8 mouse cellular contexts compared by ENCODE assay signal in the genomic region with DNA sequence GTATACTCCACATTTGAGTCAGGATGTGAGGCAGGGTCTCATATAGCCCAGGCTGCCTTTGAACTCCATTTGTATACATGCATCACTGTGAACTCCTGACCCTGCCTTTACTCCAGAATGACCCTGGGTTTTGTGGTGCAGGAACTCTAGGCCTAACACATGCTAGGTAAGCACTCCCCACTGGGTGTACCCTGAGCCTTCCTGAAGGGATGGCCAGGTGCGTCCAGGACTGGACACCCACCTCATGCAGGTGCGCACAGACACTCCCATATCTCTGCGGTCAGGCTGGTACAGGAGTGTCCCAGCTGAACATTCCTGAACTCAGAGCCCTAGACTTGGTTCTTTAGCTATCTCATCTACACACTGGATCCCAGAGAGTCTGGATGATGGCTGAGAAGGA. TPM values are rescaled to one million over a fixed set of nuclear protein-coding genes. Genes with fewer than 3 reads are reported as not detected.
A peak's percentile ranks its signal among the peaks of the same experiment; 100 is the strongest.
DNase-seq lines count a peak whose midpoint lies in the region; ATAC-seq and TF ChIP-seq lines count a peak whose summit lies in the region.

No protein-coding gene starts in this region.

- TF ChIP-seq CTCF in kidney, adult 2 months (conservative IDR thresholded peaks at IDR 0.05; ENCODE audit: insufficient read depth, insufficient read length, low read depth, low read length), result no peak
- no peak for TF ChIP-seq CTCF in MEL (IDR thresholded peaks at IDR 0.05 in 2 of 3, conservative IDR thresholded peaks at IDR 0.05 in 1 of 3; ENCODE audit: control insufficient read depth in 1 of 3, insufficient read depth in 1 of 3, low read depth in 2 of 3, low read length in 3 of 3, poor library complexity in 1 of 3, severe bottlenecking in 1 of 3)

- no peaks in the 10 kb centered on the region for H3K27me3 ChIP-seq in kidney, adult 2 months (replicated peaks; ENCODE audit: control insufficient read depth, insufficient read depth, low read length)
- no peaks in the 10 kb centered on the region for H3K27me3 ChIP-seq in MEL (ENCODE audit: control insufficient read depth in 1 of 2, insufficient read depth in 2 of 2, low read length in 2 of 2)
- no peaks in the 10 kb centered on the region for H3K27me3 ChIP-seq in hindbrain, embryonic 10.5 days (ENCODE audit: insufficient read depth, poor library complexity, severe bottlenecking)
- H3K27me3 ChIP-seq in midbrain, embryonic 13.5 days, result no peaks in the 10 kb centered on the region

- peak overlapping the region; percentile 66 for H3K4me2 ChIP-seq in midbrain, embryonic 13.5 days (replicated peaks)

- no peak for TF ChIP-seq RAD21 in MEL (IDR thresholded peaks at IDR 0.05; ENCODE audit: low read depth, low read length)

- intact Hi-C loops in gastrocnemius, postnatal 36 days (cut with DNase I), result no loop called here

- no peaks in the 10 kb centered on the region for H3K9me3 ChIP-seq in MEL (replicated peaks; ENCODE audit: insufficient read depth, low read length)
- H3K9me3 ChIP-seq in hindbrain, embryonic 10.5 days, result no peaks in the 10 kb centered on the region
- H3K9me3 ChIP-seq in midbrain, embryonic 13.5 days, result no peaks in the 10 kb centered on the region

- TF ChIP-seq EP300 in MEL (IDR thresholded peaks at IDR 0.05; ENCODE audit: low read depth in 1 of 2, low read length in 2 of 2), result no peak

- no peak for TF ChIP-seq POLR2A in kidney, adult 2 months (IDR thresholded peaks at IDR 0.05; ENCODE audit: low read depth, low read length)
- no peak for TF ChIP-seq POLR2A in MEL (IDR thresholded peaks at IDR 0.05; ENCODE audit: control insufficient read depth in 1 of 2, insufficient read depth in 1 of 2, low read depth in 1 of 2, low read length in 2 of 2, poor library complexity in 1 of 2)

- WGBS in kidney, adult 2 months, result 74% methylated on average over 3 of the region's 3 CpGs
- WGBS in hindbrain, embryonic 10.5 days, result 85% methylated on average over 3 of the region's 3 CpGs
- 93% methylated on average over 3 of the region's 3 CpGs for WGBS in midbrain, embryonic 13.5 days

- peak overlapping the region; percentile 74 for H3K4me3 ChIP-seq in kidney, adult 2 months (ENCODE audit: insufficient read depth, low read depth, low read length)
- peak overlapping the region; percentile 56 to 77 for H3K4me3 ChIP-seq in MEL (ENCODE audit: control insufficient read depth in 1 of 2, insufficient read depth in 1 of 2, low read depth in 2 of 2, low read length in 2 of 2)
- H3K4me3 ChIP-seq in hindbrain, embryonic 10.5 days, result peak overlapping the region; percentile 71
- peak overlapping the region; percentile 56 for H3K4me3 ChIP-seq in midbrain, embryonic 13.5 days (replicated peaks)

- no peak for DNase-seq in kidney, adult 2 months
- DNase-seq in kidney, postnatal 36 days, result no peak
- DNase-seq in MEL (ENCODE audit: low read depth, low spot score), result no peak
- no peak for DNase-seq in hindbrain, embryonic 10.5 days (ENCODE audit: low spot score)
- DNase-seq in gastrocnemius, postnatal 36 days, result no peak
- no peak for DNase-seq in ovary, postnatal 10 days (ENCODE audit: low spot score)
- no peak for DNase-seq in thymus, postnatal 14 days

- no peaks in the 10 kb centered on the region for H3K36me3 ChIP-seq in kidney, adult 2 months (ENCODE audit: control insufficient read depth, insufficient read depth, low read length)
- H3K36me3 ChIP-seq in MEL (ENCODE audit: control insufficient read depth in 1 of 2, insufficient read depth in 2 of 2, low read length in 2 of 2), result peaks cover 0 to 20% of the 10 kb centered on the region in 2 experiments; a peak in 2 of 4 replicates
- peaks cover 30% of the 10 kb centered on the region for H3K36me3 ChIP-seq in hindbrain, embryonic 10.5 days
- peaks cover 20% of the 10 kb centered on the region for H3K36me3 ChIP-seq in midbrain, embryonic 13.5 days

- peak overlapping the region; percentile 84 for H3K9ac ChIP-seq in MEL (ENCODE audit: control insufficient read depth, low read depth, low read length, poor library complexity, severe bottlenecking)
- peak overlapping the region; percentile 76 for H3K9ac ChIP-seq in midbrain, embryonic 13.5 days (replicated peaks)

- H3K4me1 ChIP-seq in kidney, adult 2 months (ENCODE audit: control insufficient read depth, insufficient read depth, low read length), result peaks cover 35% of the 10 kb centered on the region
- H3K4me1 ChIP-seq in MEL (ENCODE audit: control insufficient read depth in 1 of 2, insufficient read depth in 2 of 2, low read length in 2 of 2), result peaks cover 5 to 21% of the 10 kb centered on the region in 2 experiments; a peak in 3 of 4 replicates
- H3K4me1 ChIP-seq in hindbrain, embryonic 10.5 days (replicated peaks), result peaks cover 31% of the 10 kb centered on the region
- peaks cover 23% of the 10 kb centered on the region for H3K4me1 ChIP-seq in midbrain, embryonic 13.5 days (replicated peaks)

- peak overlapping the region; percentile 96 for H3K27ac ChIP-seq in kidney, adult 2 months (ENCODE audit: insufficient read depth, low read depth, low read length)
- H3K27ac ChIP-seq in MEL (ENCODE audit: control insufficient read depth, low read depth, low read length), result peak overlapping the region; percentile 89
- peak overlapping the region; percentile 98 for H3K27ac ChIP-seq in hindbrain, embryonic 10.5 days
- peak overlapping the region; percentile 93 for H3K27ac ChIP-seq in midbrain, embryonic 13.5 days

- peaks cover 22% of the 10 kb centered on the region for H3K79me2 ChIP-seq in MEL (ENCODE audit: control insufficient read depth, insufficient read depth, low read length, poor library complexity)

- no peak; the same call in 1 of the 2 replicates for ATAC-seq in midbrain, embryonic 13.5 days

TF ChIP-seq in MEL, 35 proteins besides CTCF, POLR2A, EP300 and RAD21 (continues in another document):
- no peak for TF ChIP-seq GABPA (IDR thresholded peaks at IDR 0.05; ENCODE audit: low read depth, low read length)
- TF ChIP-seq JUND (IDR thresholded peaks at IDR 0.05; ENCODE audit: low read depth, low read length), result no peak
- no peak for TF ChIP-seq POLR2AphosphoS5 (IDR thresholded peaks at IDR 0.05; ENCODE audit: borderline replicate concordance, low read depth, low read length)
- no peak for TF ChIP-seq UBTF (IDR thresholded peaks at IDR 0.05; ENCODE audit: borderline replicate concordance, insufficient read depth, low read depth, low read length)
- no peak for TF ChIP-seq NELFE (IDR thresholded peaks at IDR 0.05; ENCODE audit: low read depth, low read length)
- no peak for TF ChIP-seq MAX (IDR thresholded peaks at IDR 0.05; ENCODE audit: low read length)
- no peak for TF ChIP-seq POLR2AphosphoS2 (IDR thresholded peaks at IDR 0.05; ENCODE audit: low read length)
- TF ChIP-seq NRF1 (IDR thresholded peaks at IDR 0.05; ENCODE audit: insufficient read depth, low read depth, low read length, poor library complexity, severe bottlenecking), result no peak
- no peak for TF ChIP-seq SIN3A (IDR thresholded peaks at IDR 0.05; ENCODE audit: low read length)
- TF ChIP-seq TCF12 (IDR thresholded peaks at IDR 0.05; ENCODE audit: low read depth, low read length), result no peak
- TF ChIP-seq ETS1 (IDR thresholded peaks at IDR 0.05; ENCODE audit: low read depth, low read length), result no peak

RNA-seq across cellular contexts. Expression of a gene that starts 1.1 kb away (rescaled TPM):
- 106 and 120 TPM in 2 replicates for polyA plus RNA-seq in kidney, adult 2 months (2012; rRNA removed)
- total RNA-seq in MEL (2012; rRNA removed), result 152 and 172 TPM in 2 replicates
- polyA plus RNA-seq in MEL (2012; ENCODE audit: insufficient read depth in 1 of 2, insufficient read length in 2 of 2, low read depth in 1 of 2, low replicate concordance in 2 of 2, missing spikeins in 1 of 2), result 1,000 to 10,000 TPM in 1 of 2 experiments, 100 to 1,000 TPM in 1; 514 to 2,024 TPM
- 344 and 354 TPM in 2 replicates for polyA plus RNA-seq in hindbrain, embryonic 10.5 days (2016; fragmentation: Nextera tagmentation; extraction: Ambion mirVana)
- 176 and 201 TPM in 2 replicates for polyA plus RNA-seq in midbrain, embryonic 13.5 days (2015; fragmentation: Nextera tagmentation; extraction: Ambion mirVana)
- total RNA-seq in gastrocnemius, postnatal 36 days (2021), result 10 to 100 TPM; 54.9 to 63.3 TPM

RNA-seq across cellular contexts. Expression of a gene that starts 13.9 kb away (rescaled TPM):
- polyA plus RNA-seq in kidney, adult 2 months (2012; rRNA removed), result 296 TPM in 2 replicates
- 12.6 and 13.7 TPM in 2 replicates for total RNA-seq in MEL (2012; rRNA removed)
- polyA plus RNA-seq in MEL (2012; ENCODE audit: insufficient read depth in 1 of 2, insufficient read length in 2 of 2, low read depth in 1 of 2, low replicate concordance in 2 of 2, missing spikeins in 1 of 2), result 10 to 100 TPM in 1 of 2 experiments, not detected in 1; 19.5 TPM
- 87.4 and 141 TPM in 2 replicates for polyA plus RNA-seq in hindbrain, embryonic 10.5 days (2016; fragmentation: Nextera tagmentation; extraction: Ambion mirVana)
- 87.5 and 99.4 TPM in 2 replicates for polyA plus RNA-seq in midbrain, embryonic 13.5 days (2015; fragmentation: Nextera tagmentation; extraction: Ambion mirVana)
- total RNA-seq in gastrocnemius, postnatal 36 days (2021), result 10 to 100 TPM; 11.1 to 15.9 TPM

RNA-seq across cellular contexts. Expression of a gene that starts 24.6 kb away (rescaled TPM):
- 158 and 201 TPM in 2 replicates for polyA plus RNA-seq in kidney, adult 2 months (2012; rRNA removed)
- 11.1 and 16.5 TPM in 2 replicates for total RNA-seq in MEL (2012; rRNA removed)
- 10 to 100 TPM in 1 of 2 experiments, not detected in 1; 18.8 TPM for polyA plus RNA-seq in MEL (2012; ENCODE audit: insufficient read depth in 1 of 2, insufficient read length in 2 of 2, low read depth in 1 of 2, low replicate concordance in 2 of 2, missing spikeins in 1 of 2)
- 64.6 and 128 TPM in 2 replicates for polyA plus RNA-seq in hindbrain, embryonic 10.5 days (2016; fragmentation: Nextera tagmentation; extraction: Ambion mirVana)
- polyA plus RNA-seq in midbrain, embryonic 13.5 days (2015; fragmentation: Nextera tagmentation; extraction: Ambion mirVana), result 65.1 and 97.7 TPM in 2 replicates
- total RNA-seq in gastrocnemius, postnatal 36 days (2021), result 10 to 100 TPM; 60.6 to 77.9 TPM

RNA-seq across cellular contexts. Expression of a gene that starts 29.1 kb away (rescaled TPM):
- 0.03 and 0.12 TPM in 2 replicates for polyA plus RNA-seq in kidney, adult 2 months (2012; rRNA removed)
- 0.03 TPM in 1 of 2 replicates, not detected in the other for total RNA-seq in MEL (2012; rRNA removed)
- polyA plus RNA-seq in MEL (2012; ENCODE audit: insufficient read depth in 1 of 2, insufficient read length in 2 of 2, low read depth in 1 of 2, low replicate concordance in 2 of 2, missing spikeins in 1 of 2), result not detected
- polyA plus RNA-seq in hindbrain, embryonic 10.5 days (2016; fragmentation: Nextera tagmentation; extraction: Ambion mirVana), result 0.07 TPM in 1 of 2 replicates, not detected in the other
- polyA plus RNA-seq in midbrain, embryonic 13.5 days (2015; fragmentation: Nextera tagmentation; extraction: Ambion mirVana), result 0.07 and 0.08 TPM in 2 replicates
- under 1 TPM in 1 of 2 experiments, not detected in 1; 0.05 TPM for total RNA-seq in gastrocnemius, postnatal 36 days (2021)

RNA-seq across cellular contexts. Expression of a gene that starts 41.9 kb away (rescaled TPM):
- 11.2 and 17.8 TPM in 2 replicates for polyA plus RNA-seq in kidney, adult 2 months (2012; rRNA removed)
- 0.15 and 1.8 TPM in 2 replicates for total RNA-seq in MEL (2012; rRNA removed)
- polyA plus RNA-seq in MEL (2012; ENCODE audit: insufficient read depth in 1 of 2, insufficient read length in 2 of 2, low read depth in 1 of 2, low replicate concordance in 2 of 2, missing spikeins in 1 of 2), result under 1 TPM in 1 of 2 experiments, not detected in 1; 0.63 TPM
- not detected in 2 replicates for polyA plus RNA-seq in hindbrain, embryonic 10.5 days (2016; fragmentation: Nextera tagmentation; extraction: Ambion mirVana)
- 0.30 TPM in 1 of 2 replicates, not detected in the other for polyA plus RNA-seq in midbrain, embryonic 13.5 days (2015; fragmentation: Nextera tagmentation; extraction: Ambion mirVana)
- total RNA-seq in gastrocnemius, postnatal 36 days (2021), result under 1 TPM in 1 of 2 experiments, not detected in 1; 0.18 TPM
